Mouse (Mus musculus) mature B cell (primary cell): ENCODE data around the gene Tesmin.

Source experiments
- in situ Hi-C: fragments of 300-500 bp; cut with MboI; formaldehyde crosslinking; loops from 2 replicates; pipeline ENCODE4 v1.14.3; 2019

Tesmin gene

DNA sequence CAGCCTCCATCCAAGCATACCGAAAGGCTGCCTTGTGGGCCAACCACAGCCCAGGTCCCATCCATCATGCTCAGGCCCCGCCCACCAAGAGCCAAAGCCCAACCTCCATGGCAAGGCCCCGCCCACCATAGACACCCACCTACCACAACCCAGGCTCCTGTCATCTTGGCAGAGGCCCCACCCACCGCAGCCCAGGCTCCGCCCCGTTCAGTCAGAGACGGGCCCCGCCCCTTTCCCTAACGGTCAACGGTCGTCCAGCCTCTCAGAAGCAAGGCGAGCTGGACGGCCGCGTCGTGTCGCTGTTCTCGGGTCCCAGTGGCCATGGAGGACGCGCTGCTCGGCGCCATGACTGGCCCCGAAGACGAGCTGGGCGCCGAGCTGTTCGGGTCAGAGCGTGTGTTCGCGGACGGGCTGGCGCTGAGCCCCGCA, at the start of gene Tesmin:
Gene Tesmin, plus strand, starts transcription at position 229 of the 429 bp plus-strand sequence.
- in situ Hi-C loops: no loop called here

DNA sequence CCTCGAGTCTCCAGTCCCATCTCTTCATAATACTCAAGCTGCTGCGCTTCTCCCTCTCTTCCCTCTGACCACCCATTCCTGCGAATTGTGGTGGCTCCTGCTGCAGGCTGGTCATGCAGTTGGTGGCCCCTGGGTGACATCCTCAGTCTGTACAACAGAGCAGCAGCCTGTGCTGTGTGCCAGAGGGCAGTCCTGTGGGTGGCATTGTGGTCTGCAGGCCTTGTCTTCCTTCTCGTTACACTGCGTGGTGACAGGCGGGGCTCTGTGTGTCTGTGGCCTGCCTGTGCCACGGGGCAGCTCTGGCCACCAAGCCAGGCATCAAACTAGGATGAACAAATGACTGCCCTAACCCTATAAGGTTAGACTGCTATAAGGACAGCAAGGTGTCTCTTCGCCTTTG, 49.5 kb upstream of the Tesmin start:
- in situ Hi-C loops: no loop called here

DNA sequence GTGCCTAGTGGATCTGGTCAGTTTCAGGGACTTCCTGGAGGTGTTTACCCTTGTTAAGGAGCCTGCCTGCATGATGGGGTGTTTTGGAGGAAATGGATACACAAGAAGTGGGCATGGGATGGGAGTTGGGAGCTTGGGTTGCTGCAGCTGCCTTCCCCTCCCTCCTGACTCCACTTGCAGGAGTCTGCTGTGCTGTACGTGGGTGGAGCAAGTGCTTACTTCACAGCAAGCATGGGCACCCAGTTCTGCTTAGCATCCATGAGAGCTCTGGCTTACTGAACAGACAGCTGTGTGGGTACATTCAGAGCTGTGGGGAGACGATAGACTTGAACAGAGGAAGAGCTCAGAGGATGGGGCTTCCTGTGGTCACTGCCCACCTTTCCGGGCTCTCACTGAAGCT, 47.6 kb upstream of the Tesmin start:
- in situ Hi-C loops: no loop called here

DNA sequence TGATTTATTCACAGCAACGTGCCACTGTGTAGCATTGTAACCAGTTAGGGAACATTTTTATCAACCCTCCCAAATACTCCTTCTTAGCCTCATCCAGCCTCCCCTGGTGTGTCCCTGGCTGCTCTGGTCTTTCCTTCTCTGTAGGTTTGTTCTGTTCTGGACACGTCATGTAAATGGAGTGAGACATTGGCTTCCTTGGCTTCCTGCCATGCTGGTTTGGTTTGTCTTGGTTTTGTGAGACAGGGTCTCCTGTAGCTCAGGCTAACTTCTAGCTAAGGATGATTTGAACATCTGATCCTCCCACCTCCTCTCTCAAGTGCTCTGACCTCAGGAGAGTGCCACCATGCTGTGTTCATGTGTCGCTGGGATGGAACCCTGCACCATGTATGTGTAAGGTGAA, 44.7 kb upstream of the Tesmin start:
- in situ Hi-C loops: no loop called here

DNA sequence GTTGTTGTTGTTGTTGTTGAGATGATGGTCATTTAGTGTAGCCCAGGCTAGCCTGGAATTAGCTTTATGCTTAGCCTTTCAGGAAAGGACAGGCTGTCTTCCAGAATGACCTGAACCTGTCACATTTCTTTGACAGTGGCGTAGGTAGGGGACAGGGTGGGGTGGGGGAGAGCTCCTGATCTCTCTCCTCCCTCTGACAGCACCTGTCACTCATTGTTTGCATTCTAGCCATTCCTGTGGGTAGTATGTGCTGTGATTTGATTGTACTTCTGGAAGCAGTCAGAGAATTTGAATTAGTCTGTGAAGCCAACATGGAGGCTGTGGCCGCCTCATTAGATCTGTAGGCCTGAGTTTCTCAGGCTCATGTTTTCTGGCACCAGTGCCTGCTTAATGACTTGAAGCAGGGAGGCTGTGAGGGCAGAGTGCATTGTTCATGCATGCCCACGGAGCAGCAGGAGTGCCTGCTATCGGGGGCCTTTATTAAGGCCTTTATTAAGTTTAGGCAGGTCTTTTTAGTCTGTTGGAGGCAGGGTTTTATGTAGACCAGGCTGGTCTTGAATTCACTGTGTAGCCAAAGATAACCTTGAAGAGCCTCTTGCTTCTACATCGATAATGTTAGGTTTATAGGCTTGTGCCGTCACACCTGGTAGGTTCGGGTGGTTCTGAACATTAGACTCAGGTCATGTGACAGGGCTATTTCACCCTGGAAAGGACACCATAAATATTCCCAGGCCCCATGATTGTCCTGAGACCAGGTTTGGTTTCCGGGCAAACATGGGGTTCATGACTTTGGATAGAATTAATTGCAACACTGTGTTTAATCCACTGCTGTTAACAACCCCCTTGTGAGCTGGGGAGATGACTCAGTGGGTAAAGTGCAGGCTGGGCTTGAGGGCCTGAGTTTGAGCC, 43.8 kb upstream of the Tesmin start:
- in situ Hi-C loops: no loop called here

- in situ Hi-C loops: no loop called here
Measured at GRCm38 (mm10) chr19:3347784-3348183, 40.9 kb upstream of the Tesmin start.

GRCm38 (mm10) chr19:3353415-3354111, 35.1 kb upstream of the Tesmin start:
- in situ Hi-C loops: no loop called here

DNA sequence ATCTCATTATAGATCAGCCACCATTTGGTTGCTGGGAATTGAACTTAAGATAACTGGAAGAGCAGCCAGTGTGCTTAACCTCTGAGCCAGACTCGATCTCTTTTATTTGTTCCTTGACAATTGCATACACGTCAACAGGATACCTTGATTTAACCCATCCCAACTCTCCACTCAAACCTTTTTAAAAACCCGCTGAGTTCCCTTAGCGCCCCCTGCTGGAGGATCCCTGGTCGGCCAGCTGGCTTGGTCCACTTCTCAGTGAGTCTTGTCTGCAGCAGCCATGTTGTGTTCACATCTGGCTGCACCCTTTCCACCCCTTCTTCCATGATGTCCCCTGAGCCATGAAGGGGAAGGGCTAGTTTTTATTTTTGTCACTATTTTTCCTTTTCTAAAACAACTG, 33.6 kb upstream of the Tesmin start:
- in situ Hi-C loops: no loop called here

DNA sequence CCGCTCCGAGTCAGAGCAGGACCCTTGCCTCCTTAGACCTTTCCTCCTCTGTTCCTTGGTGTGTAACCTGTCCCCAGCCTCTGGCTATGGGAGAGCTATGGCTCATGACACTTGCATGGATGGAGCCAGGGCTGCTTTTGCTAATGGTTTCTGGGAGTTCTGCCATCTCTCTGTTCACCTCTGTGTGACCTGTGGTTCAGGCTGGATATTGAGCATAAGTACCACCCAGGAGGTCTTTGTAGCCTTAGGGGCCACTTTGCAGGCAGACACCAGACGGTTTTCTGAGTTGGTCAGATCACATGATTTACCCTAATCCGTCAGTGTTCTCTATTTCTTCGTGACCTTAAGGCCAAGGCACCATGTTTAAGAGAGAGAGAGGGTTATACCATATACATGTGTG, 32.1 kb upstream of the Tesmin start:
- in situ Hi-C loops: no loop called here

DNA sequence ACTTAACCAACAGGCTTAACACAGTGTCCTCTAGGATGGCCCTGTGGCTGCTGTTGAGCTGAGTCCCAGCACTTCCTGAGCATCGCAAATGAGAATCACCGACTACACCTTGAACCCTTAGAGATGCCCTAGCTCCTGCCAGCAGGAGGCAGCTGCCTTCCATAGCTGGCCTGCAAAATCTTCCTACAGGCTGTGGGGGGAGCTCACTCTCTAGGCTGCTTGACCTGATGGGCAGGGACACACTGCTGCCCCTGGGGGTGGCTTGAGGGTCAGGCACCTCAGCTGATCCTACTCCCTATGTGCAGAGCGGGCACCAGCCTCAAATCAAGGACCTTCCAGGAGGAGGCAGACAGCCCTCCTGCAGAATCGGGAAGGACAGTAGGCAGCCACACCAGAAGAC, 31.0 kb upstream of the Tesmin start:
- in situ Hi-C loops: no loop called here

DNA sequence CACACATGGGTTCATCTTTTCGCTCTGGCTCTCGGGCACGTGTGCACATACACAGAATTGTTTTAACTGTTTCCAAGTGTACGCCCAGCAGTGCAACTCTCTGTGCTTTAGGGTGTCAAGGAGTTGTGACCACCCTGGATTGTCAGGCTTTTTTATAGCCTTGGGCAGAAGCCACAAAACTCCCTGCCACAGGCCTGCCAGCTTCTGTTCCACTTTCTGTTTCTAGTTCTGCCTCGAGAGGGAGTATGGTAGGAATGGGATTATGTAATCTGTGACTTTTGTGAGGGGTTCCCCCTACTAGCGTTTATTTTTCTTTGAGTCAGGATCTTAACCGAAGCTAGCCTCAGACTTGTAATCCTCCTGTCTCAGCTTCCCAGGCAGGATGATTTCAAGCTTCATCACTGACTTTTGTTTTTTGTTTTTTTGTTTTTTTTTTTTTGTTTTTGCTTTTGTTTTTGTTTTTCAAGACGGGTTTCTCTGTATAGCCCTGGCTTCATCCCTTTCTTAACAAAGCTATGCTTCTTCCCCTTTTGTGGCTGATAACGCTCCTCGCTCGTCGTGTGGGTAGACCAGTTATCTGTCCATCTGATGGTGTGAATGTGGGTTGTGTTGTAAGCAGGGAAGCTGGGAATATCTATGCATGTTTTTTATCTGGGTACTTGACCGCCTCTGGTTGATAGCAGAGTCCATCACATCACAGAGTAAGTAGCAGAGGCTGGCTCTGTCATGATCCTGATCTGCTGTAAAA, 28.6 kb upstream of the Tesmin start:
- in situ Hi-C loops: no loop called here

- in situ Hi-C loops: no loop called here
Measured at GRCm38 (mm10) chr19:3363510-3363909, 25.1 kb upstream of the Tesmin start.

GRCm38 (mm10) chr19:3365089-3365488, 23.6 kb upstream of the Tesmin start:
- in situ Hi-C loops: no loop called here

GRCm38 (mm10) chr19:3368276-3368675, 20.4 kb upstream of the Tesmin start:
- in situ Hi-C loops: no loop called here

- in situ Hi-C loops: no loop called here
Measured at GRCm38 (mm10) chr19:3373380-3373779, 15.3 kb upstream of the Tesmin start.

DNA sequence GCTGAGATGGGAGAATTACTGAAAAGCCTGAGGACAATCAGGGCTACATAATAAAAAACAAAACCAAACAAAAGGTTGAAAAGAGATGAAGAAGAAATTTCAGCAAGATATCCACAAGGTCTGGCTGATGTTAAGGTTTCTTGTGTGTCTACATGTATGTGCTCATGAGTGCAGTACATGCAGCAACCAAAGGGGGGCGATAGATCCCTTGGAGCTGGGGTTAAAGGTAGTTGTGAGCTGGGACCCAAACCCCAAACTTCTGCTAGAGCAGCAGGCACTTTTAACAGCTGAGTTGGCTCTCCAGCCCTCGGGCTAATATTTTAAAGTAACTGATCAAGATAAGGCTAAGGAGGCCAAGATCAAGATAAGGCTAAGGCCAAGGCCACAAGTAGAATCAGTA, 14.6 kb upstream of the Tesmin start:
- in situ Hi-C loops: no loop called here

GRCm38 (mm10) chr19:3375945-3376495, 12.6 kb upstream of the Tesmin start:
- in situ Hi-C loops: no loop called here

GRCm38 (mm10) chr19:3376966-3377715, 11.5 kb upstream of the Tesmin start:
- in situ Hi-C loops: no loop called here

DNA sequence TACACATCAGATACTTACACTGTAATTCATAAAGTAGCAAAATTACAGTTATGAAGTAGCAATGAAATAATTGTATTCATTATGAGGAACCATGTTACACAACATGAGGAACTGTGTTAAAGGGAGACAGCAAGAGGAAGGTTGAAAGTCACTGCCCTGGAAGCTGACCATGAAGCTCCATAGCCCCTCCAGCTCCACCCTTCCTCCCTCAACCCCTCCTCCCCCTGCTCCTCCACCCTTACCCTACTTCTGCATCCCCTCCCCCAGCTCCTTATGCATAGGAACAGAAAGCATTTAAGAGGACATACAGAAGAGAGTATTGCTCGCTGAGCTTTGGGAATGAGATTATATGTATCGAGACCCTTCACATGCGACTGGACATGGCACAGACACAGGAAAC, 10.0 kb upstream of the Tesmin start:
- in situ Hi-C loops: no loop called here

GRCm38 (mm10) chr19:3388061-3388460, 596 bp upstream of the Tesmin start:
- in situ Hi-C loops: no loop called here

GRCm38 (mm10) chr19:3389089-3389488, 432 bp downstream of the Tesmin start:
- in situ Hi-C loops: no loop called here
